Mouse (Mus musculus) limb, embryonic 11.5 days (tissue): Measurements from ENCODE around the gene Aqp9. TPM values are rescaled to one million over a fixed set of nuclear protein-coding genes. Genes with fewer than 3 reads are reported as not detected.

Experiments
- ATAC-seq: fragments of 200-750 bp; cut with Nextera tagmentation; 2 replicates; pipeline ENCODE4 v1.8.0; 2017; ENCODE audit warnings: low read depth; ENCODE audit not compliant: insufficient number of reproducible peaks, low FRiP score, low TSS enrichment
- DNase-seq: peaks from one replicate; pipeline ENCODE4 v3.0.0-alpha.2; 2015; ENCODE audit warnings: low spot score
- H3K27ac ChIP-seq: fragments of 300-500 bp; sonication (generic); replicated peaks from 2 replicates; pipeline ENCODE4 v1.5.1; 2014; ENCODE audit warnings: low read depth, mild to moderate bottlenecking, low read length
- H3K27me3 ChIP-seq: fragments of 300-500 bp; sonication (generic); 2 replicates; pipeline ENCODE4 v1.6.1; 2014; ENCODE audit warnings: mild to moderate bottlenecking, low read length, mixed read lengths; ENCODE audit not compliant: control insufficient read depth, insufficient read depth
- H3K36me3 ChIP-seq: fragments of 300-500 bp; sonication (generic); 2 replicates; pipeline ENCODE4 v1.6.1; 2014; ENCODE audit warnings: mild to moderate bottlenecking, low read length, moderate library complexity, mixed read lengths; ENCODE audit not compliant: control insufficient read depth, insufficient read depth
- H3K4me1 ChIP-seq: fragments of 300-500 bp; sonication (generic); 2 replicates; pipeline ENCODE4 v1.6.1; 2014; ENCODE audit warnings: low read length, mixed read lengths; ENCODE audit not compliant: control insufficient read depth, insufficient read depth
- H3K4me2 ChIP-seq: fragments of 300-500 bp; sonication (generic); 2 replicates; pipeline ENCODE4 v1.6.1; 2014; ENCODE audit warnings: low read depth, mild to moderate bottlenecking, moderate library complexity; ENCODE audit not compliant: severe bottlenecking
- H3K4me3 ChIP-seq: fragments of 300-500 bp; sonication (generic); 2 replicates; pipeline ENCODE4 v1.5.1; 2014; ENCODE audit warnings: low read depth, low read length
- H3K9ac ChIP-seq: fragments of 300-500 bp; sonication (generic); 2 replicates; pipeline ENCODE4 v1.6.1; 2014; ENCODE audit warnings: mild to moderate bottlenecking, low read length
- H3K9me3 ChIP-seq: fragments of 300-500 bp; sonication (generic); 2 replicates; pipeline ENCODE4 v1.6.1; 2016; ENCODE audit warnings: low read length; ENCODE audit not compliant: control insufficient read depth
- WGBS: fragments of 180-500 bp; shearing (Covaris S2); extraction: QIAGEN DNeasy Blood & Tissue Kit; methylation state at CpG from one replicate; pipeline ENCODE4 v1.1.7; 2014; 5-methylcytosine and 5-hydroxymethylcytosine counted together
- polyA plus RNA-seq: library from polyadenylated mRNA; unstranded; fragments of >200 nt; fragmentation: Nextera tagmentation; extraction: Ambion mirVana; gene quantifications from 2 replicates; pipeline ENCODE4 v1.2.1, GENCODE M21; 2014

Aqp9 gene
- not detected in 2 replicates for polyA plus RNA-seq

DNA sequence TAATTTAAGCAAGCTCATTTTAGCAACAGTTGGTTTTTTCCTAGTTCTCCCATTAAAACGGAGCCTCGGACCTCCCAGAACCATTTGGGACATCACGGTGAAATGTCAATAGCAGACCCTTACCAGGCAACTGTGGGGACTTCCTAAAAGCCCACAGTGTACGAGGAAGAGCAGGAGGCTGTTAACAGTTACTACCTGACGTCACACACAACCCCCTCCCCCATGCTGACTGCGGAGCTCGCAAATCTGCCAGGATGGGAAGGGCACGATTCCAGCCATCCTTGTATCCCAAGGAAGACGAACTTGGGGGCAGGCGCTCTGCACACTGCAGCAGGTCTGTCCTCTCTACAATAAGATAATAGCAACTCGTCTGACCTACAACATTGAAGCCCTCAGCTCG is at the start of gene Aqp9:
TSS of gene Aqp9 (minus strand) at position 172 of the 400 bp plus-strand sequence.
- H3K27ac ChIP-seq: no peak within 1 kb of the TSS
- ATAC-seq (no peak), DNase-seq (peak; percentile 33)
- no peaks in the 10 kb centered on the region for H3K27me3 ChIP-seq
- H3K4me1 ChIP-seq: no peaks in the 10 kb centered on the region
- no peak within 1 kb of the TSS for H3K4me3 ChIP-seq
- 42% methylated on average over 12 of the region's 12 CpGs for WGBS
- no peaks in the 10 kb centered on the region for H3K9me3 ChIP-seq
- H3K4me2 ChIP-seq: no peak within 1 kb of the TSS
- H3K9ac ChIP-seq: no peak within 1 kb of the TSS
- no peaks in the 10 kb centered on the region for H3K36me3 ChIP-seq

DNA sequence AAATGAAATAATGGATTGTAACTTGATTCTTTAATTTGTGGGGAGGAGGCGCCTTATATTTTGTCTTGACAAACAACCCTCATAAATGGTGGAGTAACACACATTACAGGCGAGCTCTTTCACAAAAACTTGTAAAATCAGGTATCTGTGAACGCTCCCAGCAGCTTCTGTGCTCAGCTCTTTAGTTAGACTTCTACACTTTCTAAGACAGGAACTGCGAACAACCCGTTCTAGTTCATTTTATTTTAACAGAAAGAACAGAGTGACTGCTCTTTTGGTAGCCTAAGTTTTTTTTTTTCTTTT is 49.3 kb upstream of the Aqp9 start:
- Histone ChIP-seq H3K27me3 (peaks cover 44% of the 10 kb centered on the region), H3K36me3 (no peaks in the 10 kb centered on the region), H3K9me3 (no peaks in the 10 kb centered on the region), H3K4me1 (no peaks in the 10 kb centered on the region; the same call in 1 of the 2 replicates), H3K9ac (no peak overlapping the region), H3K27ac (no peak overlapping the region), H3K4me2 (no peak overlapping the region), H3K4me3 (no peak overlapping the region)
- 11% methylated on average over 5 of the region's 5 CpGs for WGBS
- ATAC-seq (no peak), DNase-seq (no peak)

- 1% methylated on average over 20 of the region's 20 CpGs for WGBS
- Histone ChIP-seq H3K27me3 (peaks cover 44% of the 10 kb centered on the region), H3K9me3 (no peaks in the 10 kb centered on the region), H3K4me2 (no peak overlapping the region), H3K36me3 (no peaks in the 10 kb centered on the region), H3K4me3 (no peak overlapping the region), H3K4me1 (no peaks in the 10 kb centered on the region; the same call in 1 of the 2 replicates), H3K27ac (no peak overlapping the region), H3K9ac (no peak overlapping the region)
- no peak for ATAC-seq
- peak; percentile 37 for DNase-seq
Measured at GRCm38 (mm10) chr9:71216996-71217792, 48.7 kb upstream of the Aqp9 start.

DNA sequence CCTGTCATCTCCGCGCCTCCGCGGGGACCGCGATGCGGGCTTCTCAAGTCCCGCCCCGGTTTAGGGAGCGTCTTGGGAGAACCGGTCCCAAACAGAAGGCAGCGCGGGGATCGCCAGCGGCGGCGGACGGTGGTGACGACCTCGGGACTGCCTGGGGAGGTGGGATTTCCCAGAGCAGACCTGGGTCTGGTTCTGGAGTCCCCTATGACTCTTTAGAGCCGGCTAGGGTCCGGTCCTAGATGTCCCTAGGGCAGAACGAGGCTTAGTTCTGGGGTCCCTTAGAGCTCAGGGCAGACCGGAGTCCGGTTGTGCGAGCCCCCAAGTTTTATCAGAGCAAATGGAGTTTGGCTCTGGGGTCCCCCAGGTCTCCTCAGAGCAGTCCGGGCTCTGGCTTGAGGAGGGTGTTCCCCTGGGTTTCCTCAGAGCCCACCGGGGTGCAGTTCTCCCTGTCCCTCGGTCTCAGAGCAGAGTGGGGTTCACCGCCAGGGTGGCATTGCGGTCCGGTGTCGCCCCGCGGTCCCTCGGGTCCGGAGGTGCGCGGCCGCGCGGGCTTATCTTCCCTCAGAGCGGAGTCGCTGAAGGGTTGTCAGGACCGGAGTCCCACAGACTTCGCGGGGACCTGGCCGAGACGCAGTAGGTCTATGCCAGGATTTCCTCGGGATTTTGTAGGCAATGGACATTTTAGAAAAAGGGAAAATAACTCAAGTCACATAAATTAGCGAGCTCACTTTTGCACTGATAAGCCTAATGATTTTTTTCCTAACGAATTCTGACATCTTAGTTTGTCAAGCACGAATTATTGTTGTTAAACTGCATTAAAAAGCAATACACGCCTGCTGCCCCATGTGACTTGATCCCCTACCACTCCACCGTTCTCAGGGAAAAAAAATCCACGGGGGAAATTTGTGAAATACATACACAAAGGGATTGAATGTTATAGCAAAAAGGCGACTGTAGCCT is 47.8 kb upstream of the Aqp9 start:
- under 1% methylated on average over 57 of the region's 57 CpGs for WGBS
- Histone ChIP-seq H3K36me3 (no peaks in the 10 kb centered on the region), H3K9ac (peak overlapping the region; percentile 24; the same call in 1 of the 2 replicates), H3K27ac (no peak overlapping the region), H3K4me1 (no peaks in the 10 kb centered on the region; the same call in 1 of the 2 replicates), H3K4me3 (peak overlapping the region; percentile 31), H3K4me2 (peak overlapping the region; percentile 59), H3K27me3 (peaks cover 44% of the 10 kb centered on the region), H3K9me3 (no peaks in the 10 kb centered on the region)
- ATAC-seq (0 out of 2 replicates have a peak, but pooled peaks have one; percentile 39), DNase-seq (peak; percentile 72)

GRCm38 (mm10) chr9:71215248-71216035 is 47.0 kb upstream of the Aqp9 start, which contains the start of gene Aldh1a2:
Gene Aldh1a2 (plus strand): TSS chr9:71215789.
- Histone ChIP-seq H3K9ac (peak within 1 kb of the TSS; percentile 37; the same call in 1 of the 2 replicates), H3K9me3 (no peaks in the 10 kb centered on the region), H3K27me3 (peaks cover 44% of the 10 kb centered on the region), H3K36me3 (no peaks in the 10 kb centered on the region), H3K4me1 (no peaks in the 10 kb centered on the region; the same call in 1 of the 2 replicates), H3K27ac (no peak within 1 kb of the TSS), H3K4me3 (peak within 1 kb of the TSS; percentile 31), H3K4me2 (peak within 1 kb of the TSS; percentile 59)
- under 1% methylated on average over 86 of the region's 97 CpGs for WGBS
- ATAC-seq: peak; percentile 73
- peak; percentile 84 for DNase-seq

GRCm38 (mm10) chr9:71213636-71214035 is 45.2 kb upstream of the Aqp9 start:
- Histone ChIP-seq H3K36me3 (no peaks in the 10 kb centered on the region), H3K9ac (no peak overlapping the region), H3K4me3 (no peak overlapping the region), H3K27me3 (peaks cover 34% of the 10 kb centered on the region), H3K4me1 (no peaks in the 10 kb centered on the region; the same call in 1 of the 2 replicates), H3K9me3 (no peaks in the 10 kb centered on the region), H3K27ac (no peak overlapping the region), H3K4me2 (no peak overlapping the region)
- ATAC-seq (no peak), DNase-seq (peak; percentile 23)
- 21% methylated on average over 4 of the region's 4 CpGs for WGBS

DNA sequence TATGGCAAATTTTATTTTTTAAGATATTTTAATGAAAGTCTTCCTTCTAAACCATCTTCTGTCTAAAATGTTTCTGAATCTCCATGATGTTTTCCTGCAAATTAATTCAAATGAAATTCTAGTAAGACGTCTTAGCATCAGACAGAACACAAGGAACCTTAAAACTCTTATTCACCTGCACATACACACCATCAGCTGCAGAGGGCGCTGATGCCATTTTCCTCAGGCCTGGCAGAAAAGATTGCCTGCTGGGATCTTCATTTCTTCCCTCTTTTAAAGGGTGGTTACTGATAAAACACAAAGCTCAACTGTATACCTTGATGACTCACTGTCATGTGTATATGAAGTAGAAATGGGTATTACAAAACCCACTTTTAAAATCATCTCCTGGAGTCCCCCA is 42.4 kb upstream of the Aqp9 start:
- no peaks in the 10 kb centered on the region for H3K36me3 ChIP-seq
- WGBS: 8% methylated on average over 2 of the region's 2 CpGs
- no peak for ATAC-seq
- no peak overlapping the region for H3K4me2 ChIP-seq
- no peak overlapping the region for H3K27ac ChIP-seq
- peaks cover 22% of the 10 kb centered on the region for H3K27me3 ChIP-seq
- H3K9me3 ChIP-seq: no peaks in the 10 kb centered on the region
- no peaks in the 10 kb centered on the region; the same call in 1 of the 2 replicates for H3K4me1 ChIP-seq
- no peak overlapping the region for H3K9ac ChIP-seq
- no peak overlapping the region for H3K4me3 ChIP-seq
- peak; percentile 75 for DNase-seq
